Mouse (Mus musculus): ENCODE results near the gene Syn1.

The Syn1 gene

DNA sequence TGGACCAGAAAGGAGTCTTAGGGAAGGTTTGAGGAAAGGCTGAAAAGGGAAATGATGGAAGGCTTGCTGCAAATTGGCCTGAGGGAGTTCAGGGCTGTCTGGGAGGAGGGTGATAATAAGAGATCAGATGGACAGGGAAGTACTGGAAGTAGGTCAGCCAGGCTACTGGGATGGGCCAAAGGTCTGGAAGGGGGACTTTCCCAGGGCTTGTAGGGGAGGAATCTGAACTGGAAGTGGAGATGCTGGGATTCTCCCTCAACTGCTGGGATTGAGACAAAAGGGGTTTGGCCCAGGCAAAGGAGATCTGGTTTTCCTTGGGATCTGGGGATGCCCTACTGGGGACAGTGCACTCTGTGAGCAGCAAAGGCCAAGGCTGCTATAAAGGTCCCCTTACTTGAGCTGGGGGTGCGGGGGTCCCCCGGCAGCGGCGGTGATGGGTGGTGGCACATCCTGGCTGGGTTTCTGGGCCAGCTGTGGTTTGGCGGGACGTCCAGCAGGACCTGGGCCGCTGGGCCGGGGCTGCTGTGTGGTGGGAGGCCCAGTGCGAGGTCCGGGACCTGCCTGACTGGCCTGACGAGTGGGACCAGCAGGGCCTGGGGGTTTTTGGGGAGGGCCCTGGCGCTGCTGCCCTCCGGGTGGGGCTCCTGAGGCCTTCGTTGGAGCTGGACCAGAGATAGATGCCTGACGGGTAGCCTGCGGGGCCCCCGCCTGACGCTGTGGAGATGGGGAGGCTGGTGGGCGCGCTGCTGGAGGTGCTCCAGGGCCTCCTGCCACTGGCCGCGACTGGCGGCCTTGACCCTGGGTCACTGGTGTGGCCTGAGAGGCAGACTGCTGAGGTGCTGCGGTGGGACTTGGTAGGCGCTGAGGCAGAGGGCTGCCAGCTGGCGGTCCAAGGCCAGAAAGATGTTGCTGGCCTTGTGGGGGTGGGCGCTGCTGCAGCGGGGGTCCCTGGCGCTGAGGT lies 58.4 kb downstream of the Syn1 start:
- DNase-seq (ENCODE audit: low spot score in 2 of 2): peak in 1 of 2 experiments; percentile 36

DNA sequence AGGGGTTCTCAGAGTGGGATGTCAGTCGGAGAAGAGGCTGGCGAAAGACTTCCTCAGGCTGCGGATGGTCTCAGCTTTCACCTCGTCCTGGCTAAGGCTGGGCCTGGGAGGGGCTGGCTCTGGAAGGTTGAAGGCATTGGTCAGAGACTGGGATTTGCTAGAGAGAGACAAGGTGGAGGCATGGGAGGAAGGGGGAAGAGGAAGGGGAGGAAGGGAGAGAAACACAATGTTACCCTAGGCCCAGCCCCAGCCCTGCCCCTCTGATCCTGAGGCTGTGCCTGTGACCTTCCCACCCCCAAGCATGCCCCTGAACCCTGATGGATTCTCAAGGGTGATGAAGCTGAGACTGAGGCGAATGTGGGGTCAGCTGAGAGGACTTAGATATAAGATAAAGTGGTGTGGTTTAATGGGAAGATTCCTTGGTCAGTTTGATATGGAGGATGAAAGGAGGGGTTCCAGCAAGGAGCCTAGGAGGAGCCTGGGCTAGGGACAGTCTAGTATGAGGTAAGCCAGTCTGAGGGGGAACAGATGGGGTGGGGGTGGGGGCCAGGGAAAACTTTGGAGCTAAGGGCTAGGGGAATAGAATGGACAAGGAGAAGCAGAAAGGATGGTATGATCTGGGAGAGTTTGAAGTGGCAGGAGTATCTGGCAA lies 59.2 kb downstream of the Syn1 start:
- DNase-seq (ENCODE audit: low spot score in 2 of 2): no peak

DNA sequence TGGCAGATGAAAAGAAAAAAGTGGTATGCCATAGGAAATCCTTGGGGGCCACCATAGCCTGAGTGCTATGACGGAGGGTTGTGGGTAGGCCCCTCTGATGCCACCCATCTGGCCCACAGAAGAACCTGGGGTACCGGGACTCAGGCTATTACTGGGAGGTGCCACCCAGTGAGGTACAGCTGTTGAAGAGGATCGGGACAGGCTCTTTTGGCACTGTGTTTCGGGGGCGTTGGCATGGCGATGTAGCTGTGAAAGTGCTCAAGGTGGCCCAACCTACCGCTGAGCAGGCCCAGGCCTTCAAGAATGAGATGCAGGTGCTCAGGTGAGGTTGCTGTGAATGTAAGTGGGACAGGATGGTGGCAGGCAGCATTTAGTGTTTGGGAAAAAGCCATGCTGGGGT lies 67.0 kb downstream of the Syn1 start:
- DNase-seq (ENCODE audit: low spot score in 2 of 2): no peak

DNA sequence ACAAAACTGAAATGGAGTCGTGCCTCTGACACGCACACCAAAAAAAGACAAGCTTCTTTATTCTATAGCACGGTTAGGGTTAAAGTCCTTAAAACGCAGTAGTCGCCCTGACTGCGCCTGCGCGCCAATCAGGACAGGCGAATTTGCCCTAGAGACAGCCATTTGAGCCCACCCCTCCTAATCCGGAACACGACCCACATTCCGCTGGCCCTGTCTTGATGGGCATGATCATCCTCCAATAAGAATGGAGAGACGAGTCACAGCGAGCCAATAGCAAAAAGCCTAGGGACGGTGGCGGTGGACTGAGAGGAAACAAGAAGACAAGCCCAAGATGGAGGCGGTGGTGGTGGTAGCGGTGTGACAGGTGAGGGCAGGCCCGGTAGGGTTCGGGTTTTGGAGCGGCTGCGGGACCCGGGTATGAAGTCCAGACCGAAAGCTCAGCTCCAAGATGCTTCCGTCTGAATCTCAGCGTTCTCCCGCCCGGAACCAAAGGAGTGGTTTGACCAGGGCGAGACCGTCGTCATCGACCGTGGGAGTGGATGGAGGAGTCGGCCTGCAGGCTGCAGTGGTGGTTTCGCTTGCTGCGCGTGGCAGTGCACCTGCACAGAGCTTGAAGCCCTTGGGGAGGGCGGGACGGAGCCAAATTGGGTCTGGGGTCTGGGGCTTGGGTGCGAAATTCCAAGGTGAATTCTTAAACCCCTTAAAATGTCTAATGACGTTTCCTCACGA lies 72.4 kb downstream of the Syn1 start:
- peak; percentile 80 to 84 for DNase-seq (ENCODE audit: low spot score in 2 of 2)

DNA sequence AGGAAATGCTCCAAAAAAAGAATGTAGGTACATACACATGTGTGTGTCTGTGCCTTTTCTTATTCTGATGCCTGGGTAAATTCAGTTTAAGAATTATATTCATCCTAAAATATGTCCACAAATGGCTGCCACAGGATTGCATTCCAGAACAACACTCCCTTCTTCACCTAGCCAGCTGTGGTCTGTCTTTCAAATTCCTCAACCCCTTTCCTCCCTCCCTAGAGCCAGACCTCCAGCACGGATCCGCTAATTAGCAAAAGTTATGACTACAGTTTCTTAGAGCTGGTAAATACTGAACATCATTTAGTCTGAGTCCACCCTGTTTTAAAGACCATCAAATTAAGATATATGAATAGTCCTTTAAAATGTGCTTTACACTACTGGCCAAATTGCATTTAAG lies 73.0 kb downstream of the Syn1 start:
- DNase-seq (ENCODE audit: low spot score in 2 of 2): no peak

DNA sequence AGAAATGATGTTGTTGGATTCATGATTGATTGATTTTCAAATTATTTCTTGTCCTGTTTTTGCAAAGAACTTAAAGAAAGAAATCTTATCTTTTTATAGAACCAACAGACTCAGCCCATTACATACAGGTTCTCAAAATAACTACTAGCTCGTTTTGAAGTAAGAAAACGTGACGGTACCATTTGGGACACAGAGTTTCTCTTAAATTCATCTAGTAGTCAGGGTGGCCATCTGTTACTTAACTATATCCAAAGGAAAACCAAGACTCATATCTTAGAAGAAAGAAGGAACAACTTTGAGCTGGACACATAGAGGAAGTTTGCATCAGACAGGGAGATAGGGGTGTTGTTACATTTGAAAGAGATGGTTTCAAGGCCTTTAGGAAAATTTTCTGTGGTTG lies 73.6 kb downstream of the Syn1 start:
- no peak for DNase-seq (ENCODE audit: low spot score in 2 of 2)

DNA sequence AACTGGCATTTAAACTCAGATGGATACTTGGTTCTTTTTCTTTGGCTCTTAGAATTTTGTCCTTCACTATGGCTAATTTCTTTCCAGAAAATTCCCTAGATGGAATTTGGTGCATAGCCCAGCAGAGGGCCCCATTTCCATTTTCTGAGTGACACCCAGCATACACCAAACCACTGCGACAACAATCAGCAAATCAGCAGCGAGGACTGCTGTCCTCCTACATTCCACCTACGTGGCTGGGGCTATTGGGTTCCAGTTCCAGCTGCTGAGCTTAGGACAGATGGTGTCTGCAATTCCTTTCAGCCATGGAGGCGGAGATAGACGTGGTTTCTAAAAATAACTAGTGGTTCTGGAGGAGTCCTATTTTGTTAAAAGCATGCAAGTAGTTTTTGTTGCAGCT lies 91.9 kb downstream of the Syn1 start:
- DNase-seq (ENCODE audit: low spot score in 2 of 2): peak in 1 of 2 experiments; percentile 42

DNA sequence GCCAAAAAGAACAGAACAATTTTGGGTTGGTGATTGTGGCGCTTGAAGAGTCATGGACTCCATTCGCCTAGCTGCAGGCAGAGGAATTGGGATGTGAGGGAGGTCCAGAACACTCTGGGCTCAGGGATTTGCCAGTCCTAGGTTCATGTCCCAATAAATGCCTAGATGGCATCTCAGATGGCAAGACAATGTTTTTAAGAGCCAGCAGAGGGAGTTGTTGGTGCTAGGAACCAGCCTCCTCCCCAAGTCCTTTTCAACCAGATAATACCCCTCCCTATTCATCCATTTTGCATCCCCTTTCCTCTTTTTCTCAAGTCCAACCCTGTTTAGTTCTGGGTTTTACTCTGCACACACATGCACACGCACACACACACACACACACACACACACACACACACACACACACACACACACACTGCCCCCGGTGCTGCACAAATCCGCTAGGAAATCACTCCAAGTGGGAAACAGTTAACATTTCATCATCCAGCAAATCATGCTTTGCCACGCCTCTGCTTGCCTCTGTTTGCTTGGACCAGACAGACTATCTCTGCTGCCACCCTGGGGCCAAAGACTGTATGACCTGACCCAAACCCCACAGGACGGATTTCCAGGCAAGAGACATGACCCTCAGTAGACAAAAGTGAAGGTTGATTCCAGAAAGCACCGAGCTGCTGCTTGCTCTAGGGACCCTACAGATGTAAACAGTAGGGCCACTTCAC lies 100.9 kb downstream of the Syn1 start:
- peak; percentile 38 to 59 for DNase-seq (ENCODE audit: low spot score in 2 of 2)

DNA sequence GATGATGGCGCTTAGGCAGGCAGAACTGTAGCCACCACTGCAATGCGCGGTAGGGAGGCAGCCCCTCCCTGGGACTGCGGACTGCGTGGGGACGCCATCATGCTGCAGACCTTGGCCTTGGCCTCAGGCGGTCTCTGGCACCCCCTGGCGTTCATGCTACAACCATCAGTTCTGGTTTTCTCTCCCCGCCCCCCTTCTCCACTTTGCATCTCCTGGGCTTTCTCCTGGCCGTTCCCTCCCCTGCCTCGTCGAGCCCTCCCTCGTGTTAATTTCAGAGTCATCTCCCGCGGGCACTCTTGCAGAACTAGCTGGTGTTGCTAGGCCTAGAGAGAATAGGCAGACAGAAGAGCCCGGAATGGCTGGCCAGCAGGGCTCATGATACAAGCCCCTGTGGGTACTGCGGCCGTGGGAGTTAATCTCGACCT lies 101.6 kb downstream of the Syn1 start:
- DNase-seq (ENCODE audit: low spot score in 2 of 2): peak; percentile 76 to 85

DNA sequence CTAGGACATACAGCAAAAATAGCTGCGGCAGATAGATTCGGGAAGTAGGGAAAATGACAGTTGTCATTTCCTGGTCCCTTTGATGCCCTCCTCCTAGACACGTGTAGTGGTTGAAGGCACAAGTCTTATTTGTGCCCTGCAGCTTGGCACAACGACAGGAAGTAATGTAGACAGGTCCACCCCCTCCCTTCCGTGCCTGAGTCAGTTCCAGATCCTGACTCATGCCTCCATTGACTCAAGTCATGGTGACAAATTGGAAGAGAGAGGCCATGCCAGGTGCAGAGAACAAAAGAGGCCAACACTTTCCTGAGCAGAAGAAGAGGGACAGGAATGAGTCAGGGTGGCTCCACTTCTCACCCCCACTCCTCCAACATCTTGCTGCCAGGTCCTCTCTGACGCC lies 103.8 kb downstream of the Syn1 start:
- DNase-seq (ENCODE audit: low spot score in 2 of 2): no peak
